Mouse (Mus musculus): ENCODE results near the gene Sema5a. TPM values are rescaled to one million over a fixed set of nuclear protein-coding genes. Genes with fewer than 3 reads are reported as not detected.
A peak's percentile ranks its signal among the peaks of the same experiment; 100 is the strongest.

Gene Sema5a
- polyA plus RNA-seq, 1 experiment from 2014 or later = 21.0 TPM

DNA sequence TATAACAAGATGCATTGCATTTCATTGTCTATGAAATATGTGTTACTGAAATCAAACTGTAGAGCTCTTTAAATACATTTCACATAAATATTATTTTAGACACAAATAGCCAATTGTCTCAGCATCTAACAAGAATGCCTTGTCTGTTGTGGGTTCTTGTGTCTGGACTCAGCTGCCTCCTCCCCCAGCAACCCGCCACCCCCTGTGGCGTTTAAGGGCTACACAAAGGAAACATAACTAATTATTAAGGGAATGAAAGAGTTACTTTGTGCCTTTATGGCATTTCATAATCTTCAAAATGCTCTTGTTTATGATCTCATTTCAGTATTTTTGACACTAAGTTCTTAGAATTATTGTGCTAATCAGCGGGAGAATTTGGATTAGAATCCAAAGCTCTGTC lies 298.6 kb downstream of the Sema5a start:
- H3K4me2 ChIP-seq (ENCODE audit: low read length) = no peak overlapping the region
- no peak for DNase-seq (ENCODE audit: low spot score)
- TF ChIP-seq CTCF (IDR thresholded peaks at IDR 0.05; ENCODE audit: low read depth) = no peak
- 0 out of 2 replicates have a peak, but pooled peaks cover 6% of the 10 kb centered on the region for H3K4me1 ChIP-seq (replicated peaks; ENCODE audit: insufficient read depth, low read length)
- no peaks in the 10 kb centered on the region for H3K9me3 ChIP-seq (replicated peaks; ENCODE audit: low read length)
- no peaks in the 10 kb centered on the region for H3K27me3 ChIP-seq (ENCODE audit: insufficient read depth, low read length)
- ATAC-seq (replicated peaks; ENCODE audit: low FRiP score, low read depth) = no peak
- no peak overlapping the region for H3K9ac ChIP-seq (ENCODE audit: low read depth, low read length)
- WGBS = 85% methylated on average over 3 of the region's 3 CpGs
- no peak overlapping the region for H3K4me3 ChIP-seq (replicated peaks; ENCODE audit: low read depth, low read length)
- H3K27ac ChIP-seq = no peak overlapping the region
- no peaks in the 10 kb centered on the region for H3K36me3 ChIP-seq (ENCODE audit: insufficient read depth, low read length)

DNA sequence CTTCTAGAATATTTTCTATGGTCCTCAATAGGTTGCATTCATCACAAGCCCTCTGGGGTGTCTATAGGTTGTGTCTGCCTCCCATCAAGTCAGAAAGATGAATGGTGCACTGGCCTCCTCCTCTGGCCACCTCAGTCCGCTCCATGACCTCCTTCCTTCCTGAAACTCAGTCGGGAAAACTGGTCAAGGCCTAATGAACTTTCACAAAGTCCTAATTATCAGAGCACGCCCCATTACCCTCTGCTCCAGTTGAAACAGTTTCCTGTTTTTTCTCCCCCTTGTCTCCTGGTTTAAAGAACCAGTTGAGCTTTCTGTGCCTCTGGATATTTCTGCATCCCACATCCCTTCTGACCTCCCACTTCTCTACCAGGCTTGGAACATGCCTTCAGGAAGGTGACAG lies 300.8 kb downstream of the Sema5a start:
- Histone ChIP-seq H3K4me2 (ENCODE audit: low read length) (no peak overlapping the region), H3K4me3 (replicated peaks; ENCODE audit: low read depth, low read length) (no peak overlapping the region), H3K4me1 (replicated peaks; ENCODE audit: insufficient read depth, low read length) (0 out of 2 replicates have a peak, but pooled peaks cover 6% of the 10 kb centered on the region), H3K9ac (ENCODE audit: low read depth, low read length) (no peak overlapping the region), H3K27ac (no peak overlapping the region), H3K27me3 (ENCODE audit: insufficient read depth, low read length) (no peaks in the 10 kb centered on the region), H3K36me3 (ENCODE audit: insufficient read depth, low read length) (no peaks in the 10 kb centered on the region), H3K9me3 (replicated peaks; ENCODE audit: low read length) (no peaks in the 10 kb centered on the region)
- 29% methylated on average over 3 of the region's 3 CpGs for WGBS
- TF ChIP-seq CTCF (IDR thresholded peaks at IDR 0.05; ENCODE audit: low read depth) = no peak
- peak; percentile 68; the same call in 1 of the 2 replicates for ATAC-seq (replicated peaks; ENCODE audit: low FRiP score, low read depth)
- peak; percentile 55 for DNase-seq (ENCODE audit: low spot score)

DNA sequence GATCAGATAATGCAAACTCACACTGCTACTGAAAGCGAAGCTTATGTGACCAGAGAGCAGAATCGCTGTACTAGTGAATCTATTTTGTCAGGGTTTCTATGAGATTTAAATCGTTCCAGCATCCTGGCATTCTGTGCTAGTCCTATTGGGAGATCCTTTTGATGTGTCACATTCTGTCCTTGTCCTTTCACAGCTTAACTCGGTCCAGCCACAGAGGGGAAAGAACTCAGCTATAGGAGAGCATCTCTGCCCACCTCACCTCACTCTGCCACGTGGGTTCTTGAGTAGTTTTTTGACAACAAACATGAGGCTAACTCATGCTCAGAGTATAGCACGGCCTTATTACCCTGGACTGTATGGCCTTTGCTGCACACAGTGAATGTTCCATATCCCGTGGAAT lies 302.1 kb downstream of the Sema5a start:
- H3K9ac ChIP-seq (ENCODE audit: low read depth, low read length) = no peak overlapping the region
- DNase-seq (ENCODE audit: low spot score) (no peak), ATAC-seq (replicated peaks; ENCODE audit: low FRiP score, low read depth) (no peak)
- 91% methylated on average over 7 of the region's 7 CpGs for WGBS
- no peaks in the 10 kb centered on the region for H3K27me3 ChIP-seq (ENCODE audit: insufficient read depth, low read length)
- no peak overlapping the region for H3K27ac ChIP-seq
- H3K4me1 ChIP-seq (replicated peaks; ENCODE audit: insufficient read depth, low read length) = 0 out of 2 replicates have a peak, but pooled peaks cover 6% of the 10 kb centered on the region
- no peak for TF ChIP-seq CTCF (IDR thresholded peaks at IDR 0.05; ENCODE audit: low read depth)
- H3K9me3 ChIP-seq (replicated peaks; ENCODE audit: low read length) = no peaks in the 10 kb centered on the region
- H3K36me3 ChIP-seq (ENCODE audit: insufficient read depth, low read length) = 0 out of 2 replicates have a peak, but pooled peaks cover 3% of the 10 kb centered on the region
- H3K4me3 ChIP-seq (replicated peaks; ENCODE audit: low read depth, low read length) = no peak overlapping the region
- no peak overlapping the region for H3K4me2 ChIP-seq (ENCODE audit: low read length)

DNA sequence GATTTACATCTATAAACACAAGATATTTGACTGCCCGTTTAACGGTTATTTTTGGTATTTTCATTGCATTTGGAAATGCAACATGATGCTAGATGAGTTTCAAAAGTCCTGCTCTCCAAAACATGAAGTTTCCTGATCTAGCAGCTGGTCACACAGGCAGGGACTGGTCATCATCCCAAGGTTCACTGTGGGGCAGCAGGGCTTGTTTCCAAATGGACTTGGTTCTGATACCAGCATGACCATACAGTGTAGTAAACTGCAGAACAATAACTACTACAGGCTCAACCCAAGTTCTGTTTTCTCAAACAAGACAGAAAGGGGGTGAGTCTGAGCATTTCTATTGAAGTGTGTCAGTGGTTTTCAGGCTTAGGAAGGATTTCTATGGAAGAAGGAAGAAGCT lies 314.3 kb downstream of the Sema5a start:
- H3K27me3 ChIP-seq (ENCODE audit: insufficient read depth, low read length) = no peaks in the 10 kb centered on the region
- no peaks in the 10 kb centered on the region for H3K9me3 ChIP-seq (replicated peaks; ENCODE audit: low read length)
- H3K36me3 ChIP-seq (ENCODE audit: insufficient read depth, low read length) = no peaks in the 10 kb centered on the region
- H3K4me3 ChIP-seq (replicated peaks; ENCODE audit: low read depth, low read length) = no peak overlapping the region
- 90% methylated on average over 2 of the region's 2 CpGs for WGBS
- H3K4me1 ChIP-seq (replicated peaks; ENCODE audit: insufficient read depth, low read length) = no peaks in the 10 kb centered on the region
- H3K27ac ChIP-seq = no peak overlapping the region
- no peak for TF ChIP-seq CTCF (IDR thresholded peaks at IDR 0.05; ENCODE audit: low read depth)
- DNase-seq (ENCODE audit: low spot score) = no peak
- no peak overlapping the region for H3K4me2 ChIP-seq (ENCODE audit: low read length)
- H3K9ac ChIP-seq (ENCODE audit: low read depth, low read length) = no peak overlapping the region
- ATAC-seq (replicated peaks; ENCODE audit: low FRiP score, low read depth) = no peak

DNA sequence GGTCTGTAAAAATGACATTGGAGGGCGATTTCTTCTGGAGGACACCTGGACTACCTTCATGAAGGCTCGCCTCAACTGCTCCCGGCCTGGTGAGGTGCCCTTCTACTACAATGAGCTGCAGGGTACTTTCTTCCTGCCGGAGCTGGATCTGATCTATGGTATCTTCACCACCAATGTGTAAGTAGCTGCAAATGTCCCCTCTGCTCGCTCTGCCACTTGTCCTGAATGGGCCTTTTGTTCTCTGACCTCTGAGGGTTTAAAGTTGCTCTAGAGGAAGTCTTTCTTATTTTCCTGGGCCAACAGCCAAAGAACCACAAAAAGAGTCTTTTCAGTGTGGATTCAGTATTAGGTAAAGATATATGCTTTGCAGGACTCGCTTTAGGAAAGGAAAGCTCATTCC lies 318.0 kb downstream of the Sema5a start:
- 54% methylated on average over 6 of the region's 6 CpGs for WGBS
- Histone ChIP-seq H3K27me3 (ENCODE audit: insufficient read depth, low read length) (no peaks in the 10 kb centered on the region), H3K4me3 (replicated peaks; ENCODE audit: low read depth, low read length) (no peak overlapping the region), H3K36me3 (ENCODE audit: insufficient read depth, low read length) (no peaks in the 10 kb centered on the region), H3K4me2 (ENCODE audit: low read length) (no peak overlapping the region), H3K9ac (ENCODE audit: low read depth, low read length) (no peak overlapping the region), H3K9me3 (replicated peaks; ENCODE audit: low read length) (no peaks in the 10 kb centered on the region), H3K4me1 (replicated peaks; ENCODE audit: insufficient read depth, low read length) (no peaks in the 10 kb centered on the region), H3K27ac (no peak overlapping the region)
- no peak for TF ChIP-seq CTCF (IDR thresholded peaks at IDR 0.05; ENCODE audit: low read depth)
- ATAC-seq (replicated peaks; ENCODE audit: low FRiP score, low read depth) (no peak), DNase-seq (ENCODE audit: low spot score) (peak; percentile 52)

DNA sequence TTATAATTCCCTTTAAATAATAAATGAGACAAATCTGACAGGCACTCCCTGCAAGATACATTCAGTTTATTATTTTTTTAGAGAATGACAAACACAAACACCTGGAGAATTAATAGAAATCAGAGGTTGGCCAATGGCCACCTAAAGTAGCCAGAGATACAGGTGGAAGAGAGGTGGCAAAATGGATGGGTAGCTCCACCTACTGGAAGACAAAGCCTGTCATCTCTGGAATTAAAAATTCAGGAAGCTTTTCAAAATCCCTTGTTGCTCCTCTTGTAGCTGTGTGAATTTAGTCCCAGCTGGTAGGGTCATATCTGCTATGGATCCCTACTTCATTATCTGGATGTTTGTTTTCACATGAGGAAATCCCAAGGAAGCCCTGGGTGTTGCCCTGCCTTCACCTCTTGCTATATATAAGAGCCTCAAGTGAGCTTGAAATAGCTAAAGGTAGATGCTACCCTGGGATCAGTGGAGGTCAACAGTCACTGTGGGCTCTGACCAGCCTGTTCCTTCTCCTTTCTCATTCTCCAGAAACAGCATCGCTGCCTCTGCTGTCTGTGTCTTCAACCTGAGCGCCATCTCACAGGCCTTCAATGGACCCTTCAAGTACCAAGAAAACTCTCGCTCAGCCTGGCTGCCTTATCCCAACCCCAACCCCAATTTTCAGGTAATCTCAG lies 323.7 kb downstream of the Sema5a start:
- Histone ChIP-seq H3K36me3 (ENCODE audit: insufficient read depth, low read length) (0 out of 2 replicates have a peak, but pooled peaks cover 5% of the 10 kb centered on the region), H3K4me2 (ENCODE audit: low read length) (no peak overlapping the region), H3K27me3 (ENCODE audit: insufficient read depth, low read length) (no peaks in the 10 kb centered on the region), H3K9ac (ENCODE audit: low read depth, low read length) (no peak overlapping the region), H3K4me3 (replicated peaks; ENCODE audit: low read depth, low read length) (no peak overlapping the region), H3K9me3 (replicated peaks; ENCODE audit: low read length) (no peaks in the 10 kb centered on the region), H3K4me1 (replicated peaks; ENCODE audit: insufficient read depth, low read length) (no peaks in the 10 kb centered on the region), H3K27ac (no peak overlapping the region)
- WGBS = 96% methylated on average over 3 of the region's 3 CpGs
- DNase-seq (ENCODE audit: low spot score) (peak; percentile 24), ATAC-seq (replicated peaks; ENCODE audit: low FRiP score, low read depth) (no peak)
- peak; percentile 64 for TF ChIP-seq CTCF (IDR thresholded peaks at IDR 0.05; ENCODE audit: low read depth)
